Mouse (Mus musculus): ENCODE data around the gene Pctp. TPM values are rescaled to one million over a fixed set of nuclear protein-coding genes. Genes with fewer than 3 reads are reported as not detected.
A peak's percentile ranks its signal among the peaks of the same experiment; 100 is the strongest.

Gene Pctp
- total and polyA plus RNA-seq, 3 experiments: 1.3 to 9.7 (median 7.6) TPM

- DNase-seq: no peak
Measured at GRCm38 (mm10) chr11:89977746-89978352, 24.8 kb downstream of the Pctp start.

GRCm38 (mm10) chr11:89976361-89976760 lies 26.3 kb downstream of the Pctp start:
- DNase-seq: no peak

- no peak for DNase-seq
Measured at GRCm38 (mm10) chr11:89971296-89971695, 31.4 kb downstream of the Pctp start.

DNA sequence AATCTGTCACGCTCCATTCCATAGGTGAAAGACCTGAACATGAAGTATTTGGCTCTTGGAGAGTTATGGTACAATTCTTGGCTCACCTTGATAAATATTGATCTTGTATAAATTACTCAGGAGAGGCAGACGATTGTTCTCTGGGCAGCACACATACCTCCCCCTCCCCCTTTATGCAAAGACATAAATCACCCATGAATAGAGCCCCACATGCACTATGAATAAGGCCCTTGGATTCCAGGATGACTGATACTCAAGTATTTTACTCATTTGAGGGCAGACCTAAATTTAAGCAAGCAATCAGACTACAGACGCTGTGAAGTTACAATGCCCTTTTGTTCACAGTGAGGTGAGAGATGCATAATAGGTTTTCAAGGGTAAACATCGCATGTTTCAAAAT lies 32.0 kb downstream of the Pctp start:
- no peak for DNase-seq

DNA sequence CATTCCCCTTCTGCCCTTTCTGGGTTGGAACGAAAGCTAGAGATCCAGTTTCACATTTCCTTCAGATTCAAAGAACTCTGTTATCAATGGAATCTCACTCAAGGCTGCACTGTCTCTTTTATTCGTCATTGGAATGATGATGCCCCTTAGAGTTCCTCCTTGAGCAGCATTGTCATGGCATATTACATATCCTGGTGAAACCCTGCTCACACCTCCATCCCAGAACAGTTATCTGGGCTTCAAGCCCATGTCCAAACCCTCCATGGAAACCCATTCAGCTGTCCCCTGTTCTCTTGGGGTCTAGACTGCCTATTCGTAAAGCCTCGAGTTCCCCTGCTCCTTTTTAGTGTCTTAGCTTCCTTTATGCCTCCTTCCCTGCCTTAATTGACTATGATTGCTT lies 33.6 kb downstream of the Pctp start:
- no peak for DNase-seq

- no peak for DNase-seq
Measured at GRCm38 (mm10) chr11:89950691-89951270, 51.9 kb downstream of the Pctp start.

DNA sequence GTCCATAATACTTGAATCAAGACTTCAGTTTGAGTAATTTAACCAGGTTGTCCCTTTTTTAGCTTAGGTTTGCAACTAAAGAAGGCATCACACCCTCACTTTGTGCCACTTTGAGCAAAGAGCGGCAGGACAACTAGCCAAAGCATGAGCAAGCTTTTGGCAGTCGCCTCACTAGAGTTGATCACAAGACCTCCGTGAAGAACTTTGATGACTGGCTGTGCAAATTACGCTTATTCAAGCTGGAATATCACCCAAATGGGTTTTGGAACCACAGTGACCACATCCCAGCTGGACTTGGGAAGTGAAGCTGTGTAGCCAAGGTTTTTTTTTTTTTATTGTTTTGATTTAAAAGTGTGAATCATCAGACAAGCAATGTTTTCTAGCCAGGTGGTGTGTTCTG lies 54.9 kb downstream of the Pctp start:
- peak; percentile 6 for DNase-seq

GRCm38 (mm10) chr11:89945159-89945558 lies 57.5 kb downstream of the Pctp start:
- no peak for DNase-seq

- DNase-seq: no peak
Measured at GRCm38 (mm10) chr11:89937241-89937640, 65.5 kb downstream of the Pctp start.

Other genes with a start within 250 kb of the Pctp start
- gene Ankfn1, start 225.2 kb downstream of the Pctp start, total RNA-seq (2021): under 1 TPM; 0.10 to 0.26 TPM
- 0.21 and 0.33 TPM in 2 replicates for gene Ankfn1, start 225.2 kb downstream of the Pctp start, polyA plus RNA-seq (2012; rRNA removed)
- gene Tmem100, start 27.5 kb upstream of the Pctp start, total RNA-seq (2021): 1 to 10 TPM; 4.1 to 4.4 TPM
- 1.1 and 1.5 TPM in 2 replicates for gene Tmem100, start 27.5 kb upstream of the Pctp start, polyA plus RNA-seq (2012; rRNA removed)
- gene Gm45716, start 184.8 kb upstream of the Pctp start, total RNA-seq (2021): 1 to 10 TPM; 3.0 to 5.5 TPM
- gene Gm45716, start 184.8 kb upstream of the Pctp start, polyA plus RNA-seq (2012; rRNA removed): 1.5 and 3.7 TPM in 2 replicates
- 100 to 1,000 TPM; 110 to 147 TPM for gene Mmd, start 246.6 kb upstream of the Pctp start, total RNA-seq (2021)
- gene Mmd, start 246.6 kb upstream of the Pctp start, polyA plus RNA-seq (2012; rRNA removed): 51.7 and 122 TPM in 2 replicates

Data from adrenal gland, adult 2 months (tissue).